Mouse (Mus musculus) liver, embryonic 12.5 days (tissue): ENCODE measurements around the gene Dync1h1. TPM values are rescaled to one million over a fixed set of nuclear protein-coding genes. Genes with fewer than 3 reads are reported as not detected.

ENCODE experiments used
- ATAC-seq: fragments of 200-750 bp; cut with Nextera tagmentation; 2 replicates; pipeline ENCODE4 v1.8.0; 2017; ENCODE audit warnings: moderate number of reproducible peaks, mild to moderate bottlenecking, moderate library complexity
- H3K27ac ChIP-seq: fragments of 300-500 bp; sonication (generic); 2 replicates; pipeline ENCODE4 v1.5.1; 2016; ENCODE audit warnings: mild to moderate bottlenecking
- H3K27me3 ChIP-seq: fragments of 300-500 bp; sonication (generic); replicated peaks from 2 replicates; pipeline ENCODE4 v1.6.1; 2016; ENCODE audit warnings: mild to moderate bottlenecking, moderate library complexity
- H3K36me3 ChIP-seq: fragments of 300-500 bp; sonication (generic); 2 replicates; pipeline ENCODE4 v1.6.1; 2016; ENCODE audit warnings: mild to moderate bottlenecking, moderate library complexity
- H3K4me1 ChIP-seq: fragments of 300-500 bp; sonication (generic); 2 replicates; pipeline ENCODE4 v1.6.1; 2016
- H3K4me2 ChIP-seq: fragments of 300-500 bp; sonication (generic); 2 replicates; pipeline ENCODE4 v1.6.1; 2016; ENCODE audit warnings: mild to moderate bottlenecking, moderate library complexity
- H3K4me3 ChIP-seq: fragments of 300-500 bp; sonication (generic); 2 replicates; pipeline ENCODE4 v1.5.1; 2016; ENCODE audit warnings: mild to moderate bottlenecking, moderate library complexity
- H3K9ac ChIP-seq: fragments of 300-500 bp; sonication (generic); 2 replicates; pipeline ENCODE4 v1.6.1; 2016; ENCODE audit warnings: mild to moderate bottlenecking, moderate library complexity
- H3K9me3 ChIP-seq: fragments of 300-500 bp; sonication (generic); replicated peaks from 2 replicates; pipeline ENCODE4 v1.6.1; 2016; ENCODE audit warnings: mild to moderate bottlenecking, moderate library complexity
- WGBS: fragments of 180-500 bp; shearing (Covaris S2); methylation state at CpG from one replicate; pipeline ENCODE4 v1.1.7; 2016; ENCODE audit not compliant: insufficient replicate concordance; 5-methylcytosine and 5-hydroxymethylcytosine counted together
- polyA plus RNA-seq: library from polyadenylated mRNA; unstranded; fragments of >200 nt; fragmentation: Nextera tagmentation; extraction: Ambion mirVana; gene quantifications from 2 replicates; pipeline ENCODE4 v1.2.1, GENCODE M21; 2016

Gene Dync1h1
- polyA plus RNA-seq, 1 experiment from 2014 or later, result 20.5 TPM

DNA sequence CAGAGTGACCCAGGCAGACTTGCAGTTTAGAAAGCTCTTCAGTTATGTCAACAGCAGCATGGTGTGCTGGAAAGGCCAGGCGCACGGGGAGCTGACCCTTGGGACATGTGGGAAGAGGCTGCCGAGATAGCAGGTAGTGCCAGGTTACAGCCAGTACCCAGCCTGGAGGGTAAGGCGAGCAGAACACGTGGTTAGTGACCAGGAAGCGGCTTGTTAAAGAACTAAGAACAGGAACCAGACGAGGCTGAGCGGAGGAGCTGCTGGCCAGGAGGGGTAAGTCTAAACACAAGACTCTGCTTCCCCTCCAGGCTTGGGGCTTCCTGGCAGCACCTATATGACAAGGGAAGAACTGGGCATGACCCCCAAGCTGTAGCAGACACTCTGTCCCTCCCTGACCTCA is 27.6 kb upstream of the Dync1h1 start:
- no peaks in the 10 kb centered on the region for H3K9me3 ChIP-seq
- H3K4me1 ChIP-seq, result no peaks in the 10 kb centered on the region
- no peak overlapping the region for H3K4me3 ChIP-seq
- no peaks in the 10 kb centered on the region for H3K27me3 ChIP-seq
- H3K27ac ChIP-seq, result peak overlapping the region; percentile 32; the same call in 1 of the 2 replicates
- H3K9ac ChIP-seq, result no peak overlapping the region
- H3K36me3 ChIP-seq, result peaks cover 78% of the 10 kb centered on the region
- WGBS, result 73% methylated on average over 8 of the region's 8 CpGs
- no peak overlapping the region for H3K4me2 ChIP-seq
- ATAC-seq, result no peak

DNA sequence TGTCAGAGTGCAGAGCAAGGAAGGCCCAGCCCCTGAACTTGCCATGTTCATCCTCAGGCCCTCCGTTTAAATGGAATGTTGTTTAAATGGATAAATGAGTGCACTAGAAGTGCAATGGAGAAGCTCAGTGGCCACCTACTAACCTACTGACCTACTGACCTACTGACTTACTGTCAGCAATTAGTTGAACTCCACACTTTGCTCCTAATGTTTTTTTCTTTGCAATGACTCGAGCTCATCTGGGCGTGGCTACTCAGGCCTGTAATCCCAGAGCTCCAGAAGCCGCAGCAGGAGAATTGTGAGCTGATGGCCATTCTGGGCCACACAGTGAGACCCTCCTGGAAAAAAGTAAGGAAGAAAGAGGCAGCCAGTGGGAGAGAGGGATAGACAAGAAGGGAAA is 25.3 kb upstream of the Dync1h1 start:
- Histone ChIP-seq H3K27ac (no peak overlapping the region), H3K4me1 (no peaks in the 10 kb centered on the region), H3K9ac (no peak overlapping the region), H3K36me3 (peaks cover 75% of the 10 kb centered on the region), H3K9me3 (no peaks in the 10 kb centered on the region), H3K4me3 (no peak overlapping the region), H3K27me3 (no peaks in the 10 kb centered on the region), H3K4me2 (no peak overlapping the region)
- ATAC-seq, result no peak
- WGBS, result 79% methylated on average over 4 of the region's 4 CpGs

DNA sequence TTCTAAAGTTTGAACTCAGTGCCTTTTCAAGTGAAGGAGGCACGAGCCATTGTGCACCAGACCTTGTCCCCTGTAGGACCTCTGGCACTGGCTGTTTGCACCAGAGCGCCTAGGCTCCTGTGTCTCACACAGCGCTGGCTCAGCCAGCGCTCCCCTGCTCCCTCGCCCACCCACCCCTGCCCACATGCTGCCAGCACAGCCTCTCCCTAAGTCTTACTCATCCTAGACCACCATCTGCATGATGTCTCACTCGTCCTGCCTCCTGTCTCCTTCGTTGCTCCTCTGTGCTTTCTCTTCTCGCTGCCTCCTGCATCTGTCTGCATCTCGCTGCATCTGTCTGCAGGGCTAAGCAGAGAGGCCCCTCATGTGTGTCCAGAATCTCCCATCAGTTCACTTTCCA is 22.9 kb upstream of the Dync1h1 start:
- H3K4me2 ChIP-seq, result no peak overlapping the region
- H3K4me3 ChIP-seq, result no peak overlapping the region
- peaks cover 57% of the 10 kb centered on the region for H3K36me3 ChIP-seq
- WGBS, result 86% methylated on average over 9 of the region's 9 CpGs
- no peak overlapping the region for H3K9ac ChIP-seq
- no peak overlapping the region for H3K27ac ChIP-seq
- H3K9me3 ChIP-seq, result no peaks in the 10 kb centered on the region
- H3K27me3 ChIP-seq, result no peaks in the 10 kb centered on the region
- H3K4me1 ChIP-seq, result no peaks in the 10 kb centered on the region
- no peak for ATAC-seq

DNA sequence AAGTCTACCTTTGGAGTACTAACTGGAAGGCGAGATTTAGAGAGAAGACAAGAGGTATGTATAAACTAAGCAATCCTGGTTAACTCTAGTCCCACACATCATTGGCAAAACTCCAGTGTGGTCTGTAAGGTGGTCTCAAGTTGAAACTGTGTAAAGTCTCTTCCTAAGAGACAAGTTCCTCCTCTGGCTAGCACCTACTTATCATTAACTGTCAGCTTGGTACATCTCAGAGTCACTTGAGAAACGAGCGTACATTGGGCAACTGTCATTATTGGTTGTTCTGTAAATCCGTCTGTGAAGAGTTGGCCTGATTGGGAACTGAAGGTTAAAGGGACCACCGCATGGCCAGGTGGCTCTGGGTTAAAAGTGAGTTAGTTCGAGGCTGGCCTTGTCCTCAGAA is 12.6 kb upstream of the Dync1h1 start:
- WGBS, result 49% methylated on average over 6 of the region's 6 CpGs

DNA sequence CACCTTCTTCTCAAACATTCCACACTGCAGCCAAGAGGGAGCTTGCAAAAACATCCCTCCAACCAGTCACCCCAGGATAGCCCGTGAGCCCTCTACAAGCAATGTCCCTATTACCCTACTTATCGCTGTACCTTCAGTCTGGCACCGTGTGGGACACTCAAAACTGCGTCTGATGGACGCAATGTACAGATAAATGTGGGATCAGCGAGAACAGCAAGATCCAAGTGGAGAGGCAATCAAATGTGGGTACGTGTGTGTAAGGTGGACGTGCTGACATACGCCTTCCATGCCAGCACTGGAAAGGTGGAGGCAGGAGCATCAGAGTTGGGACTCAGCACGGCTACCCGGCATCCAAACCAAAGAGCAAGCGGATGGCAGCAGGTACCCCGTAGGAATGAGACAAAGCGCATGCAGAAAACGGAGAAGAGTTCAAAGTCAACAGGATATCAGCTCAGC is 10.4 kb upstream of the Dync1h1 start:
- H3K4me3 ChIP-seq, result peak overlapping the region; percentile 88
- peak; percentile 35 for ATAC-seq
- H3K27me3 ChIP-seq, result no peaks in the 10 kb centered on the region
- H3K9ac ChIP-seq, result peak overlapping the region; percentile 89
- H3K9me3 ChIP-seq, result no peaks in the 10 kb centered on the region
- H3K27ac ChIP-seq, result peak overlapping the region; percentile 86
- under 1% methylated on average over 15 of the region's 15 CpGs for WGBS
- peak overlapping the region; percentile 95 for H3K4me2 ChIP-seq
- peaks cover 3% of the 10 kb centered on the region; the same call in 1 of the 2 replicates for H3K36me3 ChIP-seq
- H3K4me1 ChIP-seq, result peaks cover 30% of the 10 kb centered on the region

More for the DNA sequence above, 12.6 kb upstream of the Dync1h1 start:
- H3K36me3 ChIP-seq, result peaks cover 3% of the 10 kb centered on the region; the same call in 1 of the 2 replicates
- H3K4me3 ChIP-seq, result no peak overlapping the region
- no peaks in the 10 kb centered on the region for H3K9me3 ChIP-seq
- ATAC-seq, result no peak
- no peak overlapping the region for H3K4me2 ChIP-seq
- no peaks in the 10 kb centered on the region for H3K27me3 ChIP-seq
- peaks cover 30% of the 10 kb centered on the region for H3K4me1 ChIP-seq
- no peak overlapping the region for H3K27ac ChIP-seq
- H3K9ac ChIP-seq, result no peak overlapping the region

DNA sequence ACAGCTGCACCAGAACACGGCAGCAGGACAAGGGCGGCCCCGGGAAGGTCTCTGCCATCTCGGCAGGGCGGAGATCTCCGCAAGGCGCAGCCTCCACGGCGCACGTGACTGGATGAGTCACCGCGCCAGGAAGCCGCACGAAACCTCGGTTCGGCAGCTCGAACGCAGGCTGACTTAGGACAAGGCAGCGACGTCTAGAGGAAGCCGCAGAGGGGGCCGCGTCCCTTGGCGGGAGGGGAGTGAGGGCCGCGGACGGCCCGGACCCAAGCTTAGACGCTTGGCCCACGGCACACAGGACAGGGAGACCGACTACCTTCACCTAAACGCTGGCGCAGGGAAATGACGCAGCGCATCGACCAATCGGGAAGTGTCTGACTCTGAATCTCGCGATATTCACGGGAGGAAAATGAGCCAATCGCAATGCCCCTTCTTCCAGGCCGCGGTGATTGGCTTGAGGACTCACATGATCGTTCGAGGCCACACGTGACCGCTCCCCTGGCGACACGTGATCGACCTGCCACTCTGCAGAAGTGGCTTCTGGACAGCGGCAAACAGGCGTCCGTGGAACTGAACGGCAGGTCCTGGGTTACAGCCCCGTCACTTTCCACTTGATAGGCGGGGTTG is 9.9 kb upstream of the Dync1h1 start:
- ATAC-seq, result peak; percentile 89
- peak overlapping the region; percentile 95 for H3K4me2 ChIP-seq
- peaks cover 30% of the 10 kb centered on the region for H3K4me1 ChIP-seq
- H3K9ac ChIP-seq, result peak overlapping the region; percentile 89
- peaks cover 3% of the 10 kb centered on the region; the same call in 1 of the 2 replicates for H3K36me3 ChIP-seq
- H3K9me3 ChIP-seq, result no peaks in the 10 kb centered on the region
- H3K27me3 ChIP-seq, result 0 out of 2 replicates have a peak, but pooled peaks cover 4% of the 10 kb centered on the region
- WGBS, result under 1% methylated on average over 56 of the region's 56 CpGs
- H3K27ac ChIP-seq, result peak overlapping the region; percentile 86
- peak overlapping the region; percentile 88 for H3K4me3 ChIP-seq

DNA sequence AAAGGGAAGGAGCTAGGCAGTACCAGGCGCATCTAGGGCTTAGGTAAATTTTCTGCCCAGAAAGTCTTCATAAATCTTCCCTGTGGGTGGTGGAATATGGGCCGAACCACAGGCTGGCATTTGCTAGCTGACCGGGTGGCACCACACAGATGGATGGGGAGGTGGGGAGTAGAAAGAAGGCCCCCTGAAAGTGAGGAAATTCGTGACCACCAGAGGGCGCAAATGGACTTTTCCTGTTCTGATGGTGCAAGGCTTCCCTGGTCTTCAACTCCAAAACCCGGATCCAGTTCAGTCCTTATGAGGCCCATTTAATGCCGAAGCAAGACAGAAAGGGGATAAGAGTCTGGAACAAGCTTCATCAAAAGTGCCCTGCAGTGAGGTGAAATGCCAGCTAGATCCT is 2.7 kb upstream of the Dync1h1 start:
- Histone ChIP-seq H3K4me1 (peaks cover 24% of the 10 kb centered on the region), H3K27ac (no peak overlapping the region), H3K4me3 (no peak overlapping the region), H3K36me3 (no peaks in the 10 kb centered on the region), H3K9ac (no peak overlapping the region), H3K4me2 (no peak overlapping the region), H3K9me3 (no peaks in the 10 kb centered on the region), H3K27me3 (peaks cover 18% of the 10 kb centered on the region; the same call in 1 of the 2 replicates)
- 6% methylated on average over 7 of the region's 7 CpGs for WGBS
- no peak for ATAC-seq

DNA sequence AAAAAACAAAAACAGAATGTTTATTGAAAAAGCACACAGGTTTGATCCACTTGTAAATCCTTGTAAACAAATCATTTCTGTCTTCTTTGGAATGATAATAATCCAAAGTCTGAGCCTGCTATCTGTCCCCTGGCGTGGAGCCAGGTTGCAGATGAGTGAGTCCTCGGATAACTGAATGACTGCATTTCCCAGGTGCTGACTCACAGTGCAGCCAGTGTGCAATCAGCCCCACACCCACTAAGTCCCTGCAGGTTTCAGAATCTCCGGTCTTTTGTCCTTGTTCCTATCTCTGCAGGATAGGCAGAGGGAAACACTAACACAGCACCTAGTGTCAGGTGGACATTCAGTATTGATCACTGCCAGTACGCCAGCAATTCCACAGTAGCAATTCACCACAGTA is 1.5 kb upstream of the Dync1h1 start:
- Histone ChIP-seq H3K4me2 (no peak overlapping the region), H3K4me3 (no peak overlapping the region), H3K4me1 (peaks cover 33% of the 10 kb centered on the region), H3K27me3 (peaks cover 18% of the 10 kb centered on the region; the same call in 1 of the 2 replicates), H3K9ac (no peak overlapping the region), H3K27ac (no peak overlapping the region), H3K36me3 (no peaks in the 10 kb centered on the region), H3K9me3 (no peaks in the 10 kb centered on the region)
- no peak for ATAC-seq
- WGBS, result 57% methylated on average over 4 of the region's 4 CpGs

DNA sequence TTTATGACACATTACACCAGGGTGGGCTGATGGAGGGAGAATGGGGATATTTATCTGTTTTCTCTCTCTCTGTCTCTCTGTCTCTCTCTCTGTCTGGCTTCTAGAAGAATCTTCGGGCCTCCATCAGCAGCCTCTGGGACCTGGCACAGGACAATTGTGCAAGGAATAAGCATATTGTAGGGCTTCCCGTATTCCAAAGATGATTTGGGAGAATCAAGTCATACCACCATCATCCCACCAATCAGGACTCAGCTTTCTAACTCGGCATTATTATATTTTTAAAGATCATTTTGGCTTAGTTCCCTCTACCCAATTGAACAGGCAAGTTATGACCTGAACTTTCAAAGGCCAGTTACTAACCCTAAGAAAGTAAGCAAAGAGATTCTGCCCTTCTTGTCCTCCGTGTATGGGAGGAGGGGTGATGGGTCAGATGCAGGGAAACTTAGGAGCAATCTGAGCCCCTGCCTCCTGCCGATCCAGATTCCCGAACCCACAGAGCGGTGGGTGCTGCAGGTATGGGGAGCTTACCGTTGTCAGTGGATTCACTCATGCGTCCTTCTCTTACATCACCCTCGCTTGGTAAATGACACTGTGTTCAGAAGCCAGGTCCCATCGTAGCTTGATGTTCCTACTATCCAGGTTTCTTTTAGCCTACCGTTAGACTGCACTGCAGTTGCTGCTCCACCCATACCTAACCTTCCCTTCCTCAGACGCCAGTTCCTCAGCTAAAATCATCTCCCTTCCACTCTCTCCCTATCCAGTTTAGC is 844 bp upstream of the Dync1h1 start:
- Histone ChIP-seq H3K27me3 (peaks cover 18% of the 10 kb centered on the region; the same call in 1 of the 2 replicates), H3K4me3 (peak overlapping the region; percentile 98), H3K4me1 (peaks cover 37% of the 10 kb centered on the region), H3K36me3 (no peaks in the 10 kb centered on the region; the same call in 1 of the 2 replicates), H3K27ac (no peak overlapping the region), H3K9me3 (no peaks in the 10 kb centered on the region), H3K9ac (0 out of 2 replicates have a peak overlapping the region, but pooled peaks have one; percentile 98), H3K4me2 (peak overlapping the region; percentile 90)
- WGBS, result 51% methylated on average over 13 of the region's 13 CpGs
- ATAC-seq, result 0 out of 2 replicates have a peak, but pooled peaks have one; percentile 0

DNA sequence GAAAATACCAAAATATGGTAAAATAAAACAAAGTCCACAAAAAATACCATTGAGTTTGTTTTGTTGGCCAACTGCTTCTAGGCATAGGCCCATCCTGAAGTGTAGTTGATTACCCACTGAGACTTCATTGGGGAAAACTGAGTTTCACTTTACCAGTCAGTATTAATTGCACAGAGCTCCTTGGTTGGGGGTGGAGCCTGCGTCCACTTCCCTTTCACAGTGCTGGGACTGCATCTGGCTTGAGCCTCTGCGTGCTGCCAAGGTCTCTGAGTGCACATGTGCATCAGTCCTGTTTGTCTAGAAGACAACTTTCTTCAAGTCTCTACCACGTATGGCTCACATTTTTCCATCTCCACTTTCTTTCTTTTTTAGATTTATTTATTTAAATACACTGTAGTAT is 4.9 kb downstream of the Dync1h1 start:
- H3K4me3 ChIP-seq, result no peak overlapping the region
- no peak overlapping the region for H3K27ac ChIP-seq
- H3K36me3 ChIP-seq, result peaks cover 12% of the 10 kb centered on the region
- no peaks in the 10 kb centered on the region for H3K27me3 ChIP-seq
- no peak overlapping the region for H3K9ac ChIP-seq
- no peaks in the 10 kb centered on the region for H3K9me3 ChIP-seq
- peaks cover 47% of the 10 kb centered on the region for H3K4me1 ChIP-seq
- 57% methylated on average over 3 of the region's 3 CpGs for WGBS
- no peak for ATAC-seq
- H3K4me2 ChIP-seq, result no peak overlapping the region

DNA sequence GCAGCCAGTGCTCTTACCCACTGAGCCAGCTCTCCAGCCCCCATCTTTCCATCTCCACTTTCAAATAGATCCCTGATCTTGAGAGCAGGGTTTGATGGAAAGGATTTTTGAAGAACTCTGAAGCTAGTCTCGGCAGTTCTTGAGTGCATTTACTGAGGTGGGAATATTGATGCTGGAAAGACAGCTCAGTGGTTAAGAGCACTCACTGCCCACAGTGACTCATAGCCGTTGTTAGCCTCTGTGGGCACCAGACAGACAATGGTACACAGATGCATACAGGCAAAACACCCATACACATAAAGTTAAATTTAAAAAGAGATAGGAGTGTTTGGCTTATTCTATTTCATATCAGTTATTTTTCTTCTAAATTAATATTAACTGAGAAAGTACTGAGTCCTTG is 5.4 kb downstream of the Dync1h1 start:
- no peaks in the 10 kb centered on the region for H3K27me3 ChIP-seq
- H3K27ac ChIP-seq, result no peak overlapping the region
- no peak overlapping the region for H3K4me2 ChIP-seq
- H3K4me1 ChIP-seq, result peaks cover 47% of the 10 kb centered on the region
- H3K9me3 ChIP-seq, result no peaks in the 10 kb centered on the region
- no peak overlapping the region for H3K9ac ChIP-seq
- no peak overlapping the region for H3K4me3 ChIP-seq
- ATAC-seq, result no peak
- 78% methylated on average over 2 of the region's 2 CpGs for WGBS
- H3K36me3 ChIP-seq, result peaks cover 14% of the 10 kb centered on the region

DNA sequence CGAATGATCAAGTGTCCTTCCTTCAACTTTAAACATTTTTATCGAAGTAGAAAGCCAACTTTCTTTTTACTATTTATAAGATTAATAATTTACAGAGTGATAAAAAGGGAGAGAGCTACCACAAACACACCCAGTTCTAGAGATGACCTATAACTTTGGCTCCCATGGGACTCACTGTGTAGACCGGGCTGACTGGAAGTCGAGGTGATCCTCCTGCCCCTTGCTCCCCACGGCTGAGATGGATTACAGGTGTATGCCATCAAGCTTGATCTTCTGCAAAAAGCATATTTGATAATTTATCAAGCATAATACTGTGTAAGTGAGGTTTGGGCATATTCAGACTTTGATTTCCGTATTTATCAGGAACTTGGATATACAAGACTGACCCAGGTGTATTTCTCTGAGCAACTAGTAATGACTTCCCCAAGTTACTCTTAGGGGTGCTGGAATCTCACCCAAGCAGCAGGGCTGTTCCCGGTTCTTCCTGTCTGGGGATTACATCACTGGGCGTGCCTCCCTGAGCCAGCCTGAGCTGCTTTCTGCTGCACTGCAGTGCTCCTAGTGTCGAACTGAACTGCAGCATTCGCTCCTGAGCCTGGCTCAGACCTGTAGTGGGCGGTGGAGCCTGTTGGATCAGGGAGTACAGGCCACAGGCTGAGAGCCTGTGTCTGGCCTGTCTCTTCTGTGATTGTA is 7.4 kb downstream of the Dync1h1 start:
- no peak overlapping the region for H3K9ac ChIP-seq
- H3K27me3 ChIP-seq, result no peaks in the 10 kb centered on the region
- no peak overlapping the region for H3K4me3 ChIP-seq
- H3K27ac ChIP-seq, result no peak overlapping the region
- peak; percentile 61 for ATAC-seq
- H3K36me3 ChIP-seq, result peaks cover 33% of the 10 kb centered on the region
- peaks cover 31% of the 10 kb centered on the region for H3K4me1 ChIP-seq
- 58% methylated on average over 11 of the region's 11 CpGs for WGBS
- no peak overlapping the region for H3K4me2 ChIP-seq
- H3K9me3 ChIP-seq, result no peaks in the 10 kb centered on the region
